Mouse (Mus musculus) 3134 (cell line): ENCODE measurements around the gene Usp40.

ENCODE experiments used
- DNase-seq: peaks from one replicate; pipeline ENCODE4 v3.0.0-alpha.2; 2011; ENCODE audit warnings: low spot score; ENCODE audit not compliant: insufficient read length; ENCODE audit errors: extremely low read depth

Usp40 gene

DNA sequence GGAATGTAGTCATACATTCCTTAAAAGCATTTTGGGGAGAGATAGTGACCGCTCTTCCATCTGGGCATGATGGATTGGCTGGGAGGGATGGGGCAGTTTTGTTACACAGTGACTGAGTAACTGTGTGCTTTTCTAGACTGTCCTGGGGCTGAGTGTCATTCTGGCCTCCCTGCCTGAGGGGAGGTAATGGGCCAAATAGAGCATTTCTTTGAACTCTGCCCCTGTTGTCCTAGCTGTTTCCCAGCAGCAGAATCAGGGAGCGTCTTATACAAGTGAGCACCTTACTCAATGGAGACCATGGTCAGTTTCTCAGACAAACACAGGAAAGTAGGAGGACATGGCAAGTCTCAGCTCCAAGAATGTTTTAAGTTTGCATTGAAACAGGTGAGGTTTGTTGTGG lies 111.4 kb downstream of the Usp40 start:
- DNase-seq, result no peak
